Mouse (Mus musculus): ENCODE measurements around the gene Gm10697.
"Not testable (repeated sequence)": the region's sequence is repeated elsewhere in the genome, so short reads cannot be mapped to it uniquely, and the experiment has no call there.

Gene Gm10697

GRCm38 (mm10) chr3:94072544-94072943 lies at the start of gene Gm10697:
Gene Gm10697 (minus strand): TSS chr3:94072644.
- not testable (repeated sequence) for DNase-seq

GRCm38 (mm10) chr3:94115071-94115470 lies 42.6 kb upstream of the Gm10697 start:
- DNase-seq, result not testable (repeated sequence)

DNA sequence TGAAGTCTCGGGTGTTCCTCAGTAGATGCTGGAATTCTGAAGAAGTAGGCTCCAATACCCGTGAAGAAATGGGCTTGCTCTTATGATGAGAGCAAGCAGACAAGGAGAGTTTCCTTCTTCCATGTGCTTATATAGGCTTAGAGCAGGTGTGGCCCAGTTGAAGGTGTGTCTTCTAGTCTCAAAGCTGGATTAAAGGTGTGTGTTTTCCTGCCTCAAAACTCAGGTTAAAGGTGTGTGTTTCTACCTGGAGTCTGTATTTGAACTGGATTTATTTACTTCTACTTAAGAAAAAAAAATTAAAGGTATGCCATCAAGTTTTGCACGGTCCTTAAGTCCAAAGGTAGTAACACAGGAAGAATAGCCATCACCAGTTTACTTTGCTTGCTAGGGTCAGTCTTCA lies 17.7 kb downstream of the Gm10697 start, which contains the start of gene Gm9125:
Gm9125 (minus strand) TSS at position 101 of the 400 bp plus-strand sequence.
- not testable (repeated sequence) for DNase-seq

DNA sequence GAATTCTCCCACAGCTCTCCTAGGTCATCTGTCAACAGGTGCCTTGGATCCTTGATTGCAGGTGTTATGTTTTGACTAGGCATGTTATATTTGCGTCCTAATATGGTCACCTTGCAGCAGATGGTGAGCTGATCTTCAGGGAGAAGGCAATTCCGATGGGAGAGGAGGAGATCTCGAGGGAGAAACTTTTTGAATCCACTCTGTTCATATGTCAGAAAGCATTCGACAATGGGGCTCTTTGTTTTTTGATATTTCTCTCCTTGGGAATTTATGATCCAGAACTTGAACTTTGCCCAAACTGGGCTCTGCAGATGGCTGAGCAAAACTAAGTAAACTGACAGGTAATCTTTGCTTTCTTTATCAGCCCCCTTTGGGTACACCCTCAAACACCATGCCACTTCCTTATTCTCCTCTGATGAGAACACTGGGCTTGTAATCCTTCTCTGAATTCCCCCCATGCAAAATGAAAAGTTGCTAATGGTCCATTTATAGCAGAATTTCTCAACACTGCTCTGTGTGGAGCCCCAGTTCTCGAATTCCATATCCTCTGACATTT lies 22.8 kb downstream of the Gm10697 start:
- not testable (repeated sequence) for DNase-seq

- not testable (repeated sequence) for DNase-seq
These were observed 34.2 kb downstream of the Gm10697 start for GRCm38 (mm10) chr3:94038241-94038640.

GRCm38 (mm10) chr3:94034400-94034799 lies 38.0 kb downstream of the Gm10697 start:
- not testable (repeated sequence) for DNase-seq
